Mouse (Mus musculus) hindbrain, embryonic 14.5 days (tissue): ENCODE results near the gene Ism2. TPM values are rescaled to one million over a fixed set of nuclear protein-coding genes. Genes with fewer than 3 reads are reported as not detected.

Experiments used
- ATAC-seq: fragments of 200-750 bp; cut with Nextera tagmentation; 2 replicates; pipeline ENCODE4 v1.8.0; 2017; ENCODE audit warnings: moderate number of reproducible peaks, mild to moderate bottlenecking, moderate TSS enrichment, moderate library complexity; ENCODE audit not compliant: low FRiP score
- DNase-seq: peaks from one replicate; pipeline ENCODE4 v3.0.0-alpha.2; 2015; ENCODE audit warnings: low spot score
- H3K27ac ChIP-seq: fragments of 300-500 bp; sonication (generic); 2 replicates; pipeline ENCODE4 v1.5.1; 2014; ENCODE audit warnings: mild to moderate bottlenecking, moderate library complexity
- H3K27me3 ChIP-seq: fragments of 300-500 bp; sonication (generic); 2 replicates; pipeline ENCODE4 v1.6.1; 2014; ENCODE audit warnings: mild to moderate bottlenecking, low read length, mixed read lengths; ENCODE audit not compliant: control insufficient read depth, insufficient read depth
- H3K36me3 ChIP-seq: fragments of 300-500 bp; sonication (generic); replicated peaks from 2 replicates; pipeline ENCODE4 v1.6.1; 2014; ENCODE audit not compliant: control insufficient read depth, insufficient read depth
- H3K4me1 ChIP-seq: fragments of 300-500 bp; sonication (generic); replicated peaks from 2 replicates; pipeline ENCODE4 v1.6.1; 2014; ENCODE audit warnings: antibody characterized with exemption, low read length, mixed read lengths; ENCODE audit not compliant: control insufficient read depth, insufficient read depth
- H3K4me2 ChIP-seq: fragments of 300-500 bp; sonication (generic); replicated peaks from 2 replicates; pipeline ENCODE4 v1.6.1; 2014; ENCODE audit warnings: mild to moderate bottlenecking, moderate library complexity
- H3K4me3 ChIP-seq: fragments of 300-500 bp; sonication (generic); replicated peaks from 2 replicates; pipeline ENCODE4 v1.5.1; 2014; ENCODE audit warnings: mild to moderate bottlenecking, low read length
- H3K9ac ChIP-seq: fragments of 300-500 bp; sonication (generic); 2 replicates; pipeline ENCODE4 v1.6.1; 2014
- H3K9me3 ChIP-seq: fragments of 300-500 bp; sonication (generic); 2 replicates; pipeline ENCODE4 v1.6.1; 2016; ENCODE audit warnings: low read length; ENCODE audit not compliant: control insufficient read depth
- WGBS: fragments of 180-500 bp; shearing (Covaris S2); extraction: QIAGEN DNeasy Blood & Tissue Kit; methylation state at CpG from one replicate; pipeline ENCODE4 v1.1.7; 2014; 5-methylcytosine and 5-hydroxymethylcytosine counted together
- microRNA-seq: library from miRNA; unstranded; fragments of <30 nt; microRNA quantifications from one replicate; pipeline ENCODE4, GENCODE M21; 2016
- polyA plus RNA-seq: library from polyadenylated mRNA; unstranded; fragments of >200 nt; fragmentation: Nextera tagmentation; extraction: Ambion mirVana; gene quantifications from 2 replicates; pipeline ENCODE4 v1.2.1, GENCODE M21; 2014

The Ism2 gene
- polyA plus RNA-seq, 1 experiment from 2014 or later: 0.86 TPM

- Histone ChIP-seq H3K27me3 (no peaks in the 10 kb centered on the region), H3K36me3 (no peaks in the 10 kb centered on the region), H3K4me1 (no peaks in the 10 kb centered on the region), H3K9me3 (no peaks in the 10 kb centered on the region), H3K27ac (no peak overlapping the region), H3K4me2 (no peak overlapping the region), H3K9ac (no peak overlapping the region), H3K4me3 (no peak overlapping the region)
- DNase-seq (no peak), ATAC-seq (no peak)
- WGBS: 95% methylated on average over 2 of the region's 2 CpGs
These were observed 69.9 kb downstream of the Ism2 start for GRCm38 (mm10) chr12:87229633-87230032.

Small RNA genes lying within 50 kb of the gene (microRNA-seq; reads per million reads assigned to microRNA genes)
- not detected for gene Gm47293

Other genes starting within 250 kb of the Ism2 start
- gene Ngb, start 197.2 kb downstream of the Ism2 start, polyA plus RNA-seq: 3.2 and 5.0 TPM in 2 replicates
- 26.6 and 31.9 TPM in 2 replicates for gene Gstz1, start 152.5 kb downstream of the Ism2 start, polyA plus RNA-seq
- gene Pomt2, start 151.7 kb downstream of the Ism2 start, polyA plus RNA-seq: 15.1 and 19.6 TPM in 2 replicates
- gene Samd15, start 100.0 kb downstream of the Ism2 start, polyA plus RNA-seq: 1.3 and 1.6 TPM in 2 replicates
- gene Tmed8, start 99.3 kb downstream of the Ism2 start, polyA plus RNA-seq: 6.9 and 7.8 TPM in 2 replicates
- 1.7 and 2.4 TPM in 2 replicates for gene Noxred1, start 61.0 kb downstream of the Ism2 start, polyA plus RNA-seq
- 56.7 and 58.9 TPM in 2 replicates for gene Vipas39, start 33.4 kb downstream of the Ism2 start, polyA plus RNA-seq
- 169 and 181 TPM in 2 replicates for gene Ahsa1, start 33.2 kb downstream of the Ism2 start, polyA plus RNA-seq
- gene Sptlc2, start 88.7 kb upstream of the Ism2 start, polyA plus RNA-seq: 72.0 and 72.5 TPM in 2 replicates
- gene Slirp, start 144.2 kb upstream of the Ism2 start, polyA plus RNA-seq: 195 and 248 TPM in 2 replicates
- gene Alkbh1, start 144.3 kb upstream of the Ism2 start, polyA plus RNA-seq: 28.7 and 36.3 TPM in 2 replicates
- gene Snw1, start 172.6 kb upstream of the Ism2 start, polyA plus RNA-seq: 101 and 102 TPM in 2 replicates
- not detected in 2 replicates for gene Gm5788, start 195.0 kb upstream of the Ism2 start, polyA plus RNA-seq
- gene Gm8300, start 214.6 kb upstream of the Ism2 start, polyA plus RNA-seq: not detected in 2 replicates